7 mouse cellular contexts compared by ENCODE assay signal in the genomic region with DNA sequence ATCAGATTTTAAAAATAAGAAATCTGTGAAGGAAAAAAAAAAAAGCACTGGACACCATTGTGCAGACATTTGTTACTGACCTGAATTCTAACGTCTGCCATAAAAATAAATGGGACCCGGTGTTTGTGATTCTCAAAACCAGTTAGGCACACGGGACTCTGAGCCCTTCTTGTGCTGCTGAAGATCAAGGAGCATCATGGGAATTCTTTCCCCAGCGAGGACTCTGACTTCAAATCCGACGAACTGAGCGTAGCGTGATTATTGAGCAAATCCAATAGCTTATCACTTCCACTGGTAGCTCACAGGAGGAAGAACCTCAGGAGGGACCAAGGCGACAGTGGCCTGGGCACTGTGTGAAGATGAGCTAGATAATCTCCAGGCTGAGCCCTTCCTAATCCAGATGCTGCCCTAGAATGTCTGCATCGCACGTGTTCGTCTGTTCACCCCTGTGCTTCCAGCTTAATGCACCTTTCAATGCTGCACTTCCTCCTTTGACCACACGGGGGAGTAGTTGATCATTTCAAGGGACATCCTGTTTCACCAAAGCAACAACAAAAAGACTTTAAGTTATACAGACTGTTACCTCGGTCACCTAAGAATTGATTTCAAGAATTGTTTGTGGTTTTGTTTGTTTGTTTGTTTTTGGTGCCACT. TPM values are rescaled to one million over a fixed set of nuclear protein-coding genes. Genes with fewer than 3 reads are reported as not detected.
A peak's percentile ranks its signal among the peaks of the same experiment; 100 is the strongest.
DNase-seq lines count a peak whose midpoint lies in the region; ATAC-seq lines count a peak whose summit lies in the region.

No protein-coding gene starts in this region.

- H3K9me3 ChIP-seq in forebrain, embryonic 12.5 days: no peaks in the 10 kb centered on the region
- H3K9me3 ChIP-seq in hindbrain, embryonic 12.5 days (replicated peaks): 0 out of 2 replicates have a peak, but pooled peaks cover 5% of the 10 kb centered on the region
- H3K9me3 ChIP-seq in midbrain, embryonic 12.5 days: no peaks in the 10 kb centered on the region

- H3K4me2 ChIP-seq in forebrain, embryonic 12.5 days: no peak overlapping the region
- H3K4me2 ChIP-seq in hindbrain, embryonic 12.5 days (replicated peaks): 0 out of 2 replicates have a peak overlapping the region, but pooled peaks have one; percentile 23
- H3K4me2 ChIP-seq in midbrain, embryonic 12.5 days (replicated peaks): peak overlapping the region; percentile 31

- peak; percentile 65; the same call in 1 of the 2 replicates for ATAC-seq in forebrain, embryonic 12.5 days (ENCODE audit: low FRiP score)
- 0 out of 2 replicates have a peak, but pooled peaks have one; percentile 64 for ATAC-seq in hindbrain, embryonic 12.5 days (ENCODE audit: low FRiP score)
- ATAC-seq in midbrain, embryonic 12.5 days (ENCODE audit: low FRiP score, low read depth): peak; percentile 74

- H3K4me3 ChIP-seq in forebrain, embryonic 12.5 days (replicated peaks): no peak overlapping the region
- no peak overlapping the region for H3K4me3 ChIP-seq in hindbrain, embryonic 12.5 days
- no peak overlapping the region for H3K4me3 ChIP-seq in midbrain, embryonic 12.5 days

- H3K36me3 ChIP-seq in forebrain, embryonic 12.5 days (replicated peaks): peaks cover 5% of the 10 kb centered on the region
- H3K36me3 ChIP-seq in hindbrain, embryonic 12.5 days: peaks cover 6% of the 10 kb centered on the region; the same call in 1 of the 2 replicates
- H3K36me3 ChIP-seq in midbrain, embryonic 12.5 days: 0 out of 2 replicates have a peak, but pooled peaks cover 4% of the 10 kb centered on the region

- WGBS in forebrain, embryonic 12.5 days: 44% methylated on average over 14 of the region's 14 CpGs
- WGBS in hindbrain, embryonic 12.5 days: 48% methylated on average over 14 of the region's 14 CpGs
- 46% methylated on average over 14 of the region's 14 CpGs for WGBS in midbrain, embryonic 12.5 days

- DNase-seq in NIH3T3 (ENCODE audit: low read depth): peak; percentile 92
- DNase-seq in c-Kit-positive CD71-positive TER-119-negative erythroid progenitor cells, embryonic 14.5 days (ENCODE audit: low read depth): peak; percentile 43
- DNase-seq in layer of hippocampus, postnatal 25 days (ENCODE audit: extremely low spot score in 1 of 2, low spot score in 1 of 2): peak; percentile 65 to 93
- DNase-seq in spleen, adult 12 weeks (ENCODE audit: low spot score): peak; percentile 35

- 0 out of 2 replicates have a peak, but pooled peaks cover 3% of the 10 kb centered on the region for H3K4me1 ChIP-seq in forebrain, embryonic 12.5 days
- H3K4me1 ChIP-seq in hindbrain, embryonic 12.5 days: no peaks in the 10 kb centered on the region
- H3K4me1 ChIP-seq in midbrain, embryonic 12.5 days: no peaks in the 10 kb centered on the region

- no peaks in the 10 kb centered on the region for H3K27me3 ChIP-seq in forebrain, embryonic 12.5 days
- H3K27me3 ChIP-seq in hindbrain, embryonic 12.5 days: no peaks in the 10 kb centered on the region
- H3K27me3 ChIP-seq in midbrain, embryonic 12.5 days: no peaks in the 10 kb centered on the region

- no peak overlapping the region for H3K9ac ChIP-seq in forebrain, embryonic 12.5 days
- no peak overlapping the region for H3K9ac ChIP-seq in hindbrain, embryonic 12.5 days
- H3K9ac ChIP-seq in midbrain, embryonic 12.5 days (replicated peaks): no peak overlapping the region

- no peak overlapping the region for H3K27ac ChIP-seq in forebrain, embryonic 12.5 days
- no peak overlapping the region for H3K27ac ChIP-seq in hindbrain, embryonic 12.5 days
- H3K27ac ChIP-seq in midbrain, embryonic 12.5 days (replicated peaks): no peak overlapping the region

RNA-seq across cellular contexts. Expression of a gene that starts 31.9 kb away (rescaled TPM):
- polyA plus RNA-seq in forebrain, embryonic 12.5 days (2016; fragmentation: Nextera tagmentation; extraction: Ambion mirVana): 32.7 and 41.1 TPM in 2 replicates
- polyA plus RNA-seq in hindbrain, embryonic 12.5 days (2016; fragmentation: Nextera tagmentation; extraction: Ambion mirVana): 27.2 and 29.4 TPM in 2 replicates
- total RNA-seq in layer of hippocampus, postnatal 25 days (2021): 1 to 10 TPM; 1.1 TPM
- 31.4 and 34.3 TPM in 2 replicates for polyA plus RNA-seq in midbrain, embryonic 12.5 days (2016; fragmentation: Nextera tagmentation; extraction: Ambion mirVana)

RNA-seq across cellular contexts. Expression of a gene that starts 32.1 kb away (rescaled TPM):
- polyA plus RNA-seq in forebrain, embryonic 12.5 days (2016; fragmentation: Nextera tagmentation; extraction: Ambion mirVana): 84.4 and 99.3 TPM in 2 replicates
- 80.4 and 90.0 TPM in 2 replicates for polyA plus RNA-seq in hindbrain, embryonic 12.5 days (2016; fragmentation: Nextera tagmentation; extraction: Ambion mirVana)
- total RNA-seq in layer of hippocampus, postnatal 25 days (2021): 10 to 100 TPM; 30.8 to 36.0 TPM
- polyA plus RNA-seq in midbrain, embryonic 12.5 days (2016; fragmentation: Nextera tagmentation; extraction: Ambion mirVana): 92.4 and 93.9 TPM in 2 replicates

Comparison
In these comparisons a context has a peak if more than half of its experiments do, and no peak if none do; other contexts are left out.
1. DNase-seq: peak in every context shown above with its lines; median percentile 92 in NIH3T3; 79 in layer of hippocampus, postnatal 25 days; 43 in c-Kit-positive CD71-positive TER-119-negative erythroid progenitor cells, embryonic 14.5 days; 35 in spleen, adult 12 weeks.